Mouse (Mus musculus) cerebellum, adult 11-12 months (tissue): ENCODE data around the gene Olfr547.
A peak's percentile ranks its signal among the peaks of the same experiment; 100 is the strongest.
"Not testable (repeated sequence)": the region's sequence is repeated elsewhere in the genome, so short reads cannot be mapped to it uniquely, and the experiment has no call there.

ENCODE experiments used
- DNase-seq: peaks from one replicate; pipeline ENCODE4 v3.0.0; 2022

Gene Olfr547

DNA sequence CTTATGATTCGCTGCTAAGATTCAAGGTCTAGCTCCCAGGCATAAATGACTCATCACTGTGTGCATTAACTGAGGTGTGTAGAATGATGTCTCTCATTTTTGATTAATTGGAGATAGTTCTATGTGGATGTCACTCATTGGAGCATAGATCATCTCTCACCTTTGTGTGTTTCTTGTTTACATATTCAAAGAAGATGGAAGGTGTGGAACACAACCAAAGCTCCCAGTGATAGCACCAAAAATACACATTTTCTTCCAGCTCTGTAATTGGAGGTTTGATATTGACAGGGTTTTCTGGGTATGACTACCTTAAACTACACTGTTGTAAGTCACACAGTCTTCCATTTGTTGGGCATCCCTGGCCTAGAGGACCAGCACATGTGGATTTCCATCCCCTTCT is at the start of gene Olfr547:
Gene Olfr547 (plus strand): TSS at position 301 of the 400 bp plus-strand sequence.
- no peak for DNase-seq

DNA sequence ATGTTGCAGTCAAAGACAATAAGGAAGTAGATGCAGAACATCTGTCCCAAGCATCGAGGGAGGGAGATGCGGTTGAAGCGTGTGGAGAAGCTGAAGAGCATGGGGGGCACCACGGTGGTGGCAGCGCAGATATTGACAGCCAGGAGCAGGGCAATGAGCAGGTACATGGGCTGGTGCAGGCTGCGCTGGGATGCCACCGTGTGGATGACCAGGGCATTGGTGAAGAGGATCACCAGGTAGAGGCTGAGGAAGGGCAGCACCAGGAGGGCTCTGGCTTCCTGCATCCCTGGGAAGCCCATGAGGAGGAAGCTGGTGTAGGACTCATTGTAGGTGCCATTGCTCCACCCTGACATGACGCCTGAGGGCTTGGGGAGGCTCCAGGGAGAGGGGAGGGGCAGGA is 49.8 kb upstream of the Olfr547 start:
- not testable (repeated sequence) for DNase-seq

- DNase-seq = no peak
Observed at GRCm38 (mm10) chr7:102486105-102486504, 48.4 kb upstream of the Olfr547 start.

DNA sequence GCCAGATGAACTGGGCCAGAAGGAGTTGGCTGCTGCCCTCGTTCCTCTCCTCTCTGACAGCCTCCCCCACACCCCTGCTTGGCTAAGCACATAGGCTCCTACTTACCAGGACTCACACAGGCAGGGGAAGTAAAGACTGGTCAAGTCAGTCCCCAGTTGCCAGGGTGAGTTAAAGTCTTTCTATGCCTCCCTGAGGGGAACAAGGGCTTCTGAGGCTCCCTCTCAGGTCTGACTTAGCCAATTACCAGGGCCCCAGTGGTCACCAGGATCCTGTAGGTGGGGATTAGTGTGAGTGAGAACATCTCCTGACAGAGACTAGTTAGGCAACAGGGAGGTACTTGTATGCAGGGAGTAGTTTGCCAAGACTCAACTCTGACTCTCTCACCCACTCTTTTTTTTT is 46.4 kb upstream of the Olfr547 start, which contains the start of gene Olfr544:
Gene Olfr544 (minus strand): TSS at position 153 of the 400 bp plus-strand sequence.
- DNase-seq = no peak

GRCm38 (mm10) chr7:102494416-102494815 is 40.1 kb upstream of the Olfr547 start:
- DNase-seq = not testable (repeated sequence)

- no peak for DNase-seq
Observed at GRCm38 (mm10) chr7:102499473-102499872, 35.1 kb upstream of the Olfr547 start, which contains the start of gene Olfr545. Olfr545 (minus strand) TSS chr7:102499573.

DNA sequence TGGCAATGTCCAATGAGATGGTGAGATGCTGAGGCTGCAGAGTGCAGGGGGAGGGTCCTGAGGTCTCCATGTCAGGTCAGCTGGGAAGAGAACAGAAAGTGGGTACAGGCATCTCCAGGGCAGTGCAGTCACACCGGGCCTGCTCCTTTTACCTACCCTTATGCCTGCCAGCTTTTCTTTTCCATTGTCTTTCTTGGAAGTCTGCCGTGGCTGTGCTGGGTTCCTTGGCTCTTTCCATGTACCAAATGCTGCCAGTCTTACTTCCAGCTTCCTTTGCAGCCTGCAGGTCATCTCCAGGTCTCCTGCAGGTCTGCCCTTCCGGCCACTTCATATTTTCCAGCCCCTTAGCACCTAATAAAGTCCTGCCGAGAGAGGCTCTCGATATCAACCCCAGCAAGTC is 32.6 kb upstream of the Olfr547 start:
- DNase-seq = peak; percentile 57

GRCm38 (mm10) chr7:102506848-102507247 is 27.7 kb upstream of the Olfr547 start:
- peak; percentile 58 for DNase-seq

- no peak for DNase-seq
Observed at GRCm38 (mm10) chr7:102508066-102508465, 26.5 kb upstream of the Olfr547 start.

DNA sequence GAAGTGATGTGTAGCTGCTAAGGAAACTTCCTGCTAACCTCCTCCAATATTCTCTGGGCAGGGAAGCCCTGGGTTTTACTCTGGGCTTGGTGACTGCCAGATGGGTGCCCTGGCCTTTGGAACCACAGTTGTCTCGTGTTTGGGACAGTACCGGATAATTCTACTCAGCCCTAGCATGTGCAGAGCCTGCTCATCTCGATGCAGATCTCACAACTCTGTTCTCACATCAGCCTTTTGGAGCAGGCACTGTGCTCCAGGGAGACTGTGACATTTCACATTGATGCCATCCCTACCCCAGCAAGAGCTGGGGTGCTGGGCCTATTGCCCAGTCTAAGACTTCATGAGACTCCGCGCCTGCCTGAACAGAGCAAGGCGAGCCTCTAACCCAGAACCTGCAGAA is 25.9 kb upstream of the Olfr547 start:
- DNase-seq = no peak

DNA sequence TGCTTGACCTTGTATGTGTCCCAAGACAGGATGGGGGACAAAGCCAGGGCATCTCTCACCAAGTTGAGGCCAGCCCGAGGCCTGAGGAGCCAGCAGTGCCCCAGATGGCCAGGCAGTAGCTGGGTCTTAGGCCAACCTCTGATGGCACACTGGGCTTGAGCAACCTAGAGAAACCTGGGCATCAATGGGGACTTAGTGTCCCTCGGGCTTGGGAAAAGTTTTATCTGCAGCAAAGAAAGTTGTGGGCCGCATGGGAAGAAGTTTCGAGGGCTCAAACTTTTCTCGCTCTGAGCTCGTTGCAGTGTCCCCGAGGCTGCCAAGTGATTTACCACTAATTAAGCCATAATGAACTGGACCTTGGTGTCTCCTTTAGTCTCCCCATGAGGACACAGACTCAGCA is 24.8 kb upstream of the Olfr547 start:
- DNase-seq = no peak

GRCm38 (mm10) chr7:102511927-102512326 is 22.6 kb upstream of the Olfr547 start:
- DNase-seq = no peak

DNA sequence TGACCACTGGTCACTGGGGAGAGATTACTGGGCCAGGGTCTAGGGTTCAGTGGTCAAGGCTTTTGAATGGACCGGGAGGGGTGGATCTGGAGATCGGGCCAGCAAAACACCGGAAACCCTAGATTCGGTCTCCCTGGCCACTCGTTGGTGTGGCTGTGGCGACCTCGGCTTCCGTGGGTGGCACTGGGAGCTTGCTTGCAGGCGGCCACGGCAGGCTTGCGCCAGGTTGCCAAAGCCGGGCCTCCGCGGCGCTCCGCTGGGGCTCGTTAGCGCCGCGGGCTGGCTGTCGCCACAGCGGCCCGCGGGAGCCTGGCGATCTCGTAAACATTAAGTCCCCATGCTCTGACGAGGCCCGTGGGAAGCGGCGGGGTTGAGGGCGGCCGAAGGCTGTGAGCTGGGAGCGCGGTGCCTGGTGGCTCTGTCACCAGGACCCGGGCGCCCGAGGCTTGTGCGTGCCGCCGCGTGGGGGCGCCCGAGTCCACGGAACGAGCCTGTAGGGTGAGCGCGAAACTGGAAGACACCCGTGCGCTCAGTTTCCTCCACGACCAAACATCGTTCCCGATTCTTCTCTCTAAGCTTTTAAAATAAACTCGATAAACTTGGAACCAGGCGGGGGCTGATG is 21.6 kb upstream of the Olfr547 start:
- peak; percentile 75 for DNase-seq

DNA sequence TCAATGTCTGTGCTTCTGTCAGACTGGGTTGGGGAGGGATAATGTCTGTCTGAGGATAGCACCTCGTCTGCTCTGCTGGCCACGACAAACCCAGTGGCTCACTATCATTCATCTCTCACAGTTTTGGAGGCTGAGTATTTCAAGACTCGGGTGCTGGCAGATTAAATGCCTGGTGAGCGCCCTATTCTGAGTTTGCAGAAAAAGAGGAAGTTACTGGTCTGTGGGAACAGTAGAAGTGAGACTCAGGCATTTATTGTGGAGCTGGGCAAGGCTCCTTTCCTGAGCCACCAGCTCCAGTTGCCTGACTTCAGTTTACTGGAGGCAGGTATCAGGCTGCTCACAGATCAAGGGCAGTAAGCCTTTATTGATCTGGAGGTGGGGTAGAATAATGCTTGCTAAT is 20.4 kb upstream of the Olfr547 start:
- DNase-seq = no peak

- DNase-seq = peak; percentile 41
Observed at GRCm38 (mm10) chr7:102516261-102517050, 18.1 kb upstream of the Olfr547 start.

- DNase-seq = no peak
Observed at GRCm38 (mm10) chr7:102517051-102517335, 17.6 kb upstream of the Olfr547 start.

GRCm38 (mm10) chr7:102529052-102529451 is 5.5 kb upstream of the Olfr547 start:
- DNase-seq = no peak

GRCm38 (mm10) chr7:102540596-102540995 is 6.0 kb downstream of the Olfr547 start, which contains the start of gene Olfr548-ps1:
Olfr548-ps1 (plus strand) TSS chr7:102540896.
- no peak for DNase-seq

- DNase-seq = no peak
Observed at GRCm38 (mm10) chr7:102541251-102541650, 6.7 kb downstream of the Olfr547 start.

DNA sequence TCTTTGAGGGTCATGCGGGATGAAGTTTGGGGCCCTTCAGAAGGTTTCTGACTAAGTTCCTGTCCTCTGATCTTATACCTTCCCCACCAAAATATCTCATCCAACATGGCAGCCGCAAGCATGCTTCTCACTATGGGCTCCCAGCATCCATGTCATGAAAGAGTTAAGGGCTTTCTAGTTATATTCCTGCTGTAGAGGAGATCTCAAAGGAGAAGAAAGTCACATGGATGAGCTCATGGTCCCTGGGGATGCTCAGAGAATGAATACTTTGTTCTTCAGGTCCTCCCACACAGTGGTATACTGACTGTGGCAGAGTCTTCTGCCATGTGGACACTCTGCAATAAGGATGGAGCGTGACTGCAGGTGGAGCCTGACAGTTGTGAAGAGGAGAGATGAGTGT is 15.0 kb downstream of the Olfr547 start, which contains the start of gene Olfr549:
Gene Olfr549 (plus strand): TSS at position 301 of the 400 bp plus-strand sequence.
- no peak for DNase-seq

GRCm38 (mm10) chr7:102553279-102553678 is 18.7 kb downstream of the Olfr547 start:
- DNase-seq = no peak

GRCm38 (mm10) chr7:102564999-102565997 is 30.7 kb downstream of the Olfr547 start, which contains the start of gene Trim21:
Trim21 (minus strand) TSS chr7:102565486.
- DNase-seq = peak; percentile 48

DNA sequence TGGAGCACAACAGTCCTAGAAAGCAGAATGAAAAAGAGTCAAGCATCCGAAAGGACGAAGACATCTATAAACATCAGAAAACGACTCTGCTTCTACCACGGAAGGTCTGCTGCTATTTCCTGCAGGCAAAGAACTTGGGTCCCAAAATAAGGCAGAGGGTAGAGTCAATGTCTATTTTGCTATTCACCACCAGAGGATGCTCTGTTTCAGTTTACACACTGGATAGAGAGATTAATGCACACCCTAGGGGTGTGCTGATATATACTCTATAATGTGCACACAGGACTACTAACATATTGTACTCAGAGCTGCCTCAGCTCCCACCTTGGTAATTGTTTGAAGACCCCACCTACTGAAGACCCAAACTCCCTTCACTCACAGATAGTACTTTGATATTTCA is 31.7 kb downstream of the Olfr547 start:
- no peak for DNase-seq
